Mouse (Mus musculus): Measurements from ENCODE around the gene Muc3a. TPM values are rescaled to one million over a fixed set of nuclear protein-coding genes. Genes with fewer than 3 reads are reported as not detected.

Muc3a gene
- polyA plus RNA-seq, 1 experiment from 2014 or later = 0.11 TPM

GRCm38 (mm10) chr5:137179646-137180374 is 32.4 kb downstream of the Muc3a start:
- WGBS = 86% methylated on average over 8 of the region's 8 CpGs
- Histone ChIP-seq H3K4me2 (ENCODE audit: low read length) (no peak overlapping the region), H3K27me3 (replicated peaks; ENCODE audit: control insufficient read depth, insufficient read depth, low read length) (no peaks in the 10 kb centered on the region), H3K9me3 (replicated peaks; ENCODE audit: control insufficient read depth, low read length) (no peaks in the 10 kb centered on the region), H3K4me1 (ENCODE audit: control insufficient read depth, insufficient read depth, low read length) (no peaks in the 10 kb centered on the region), H3K4me3 (ENCODE audit: low read depth, low read length) (no peak overlapping the region), H3K9ac (ENCODE audit: low read length) (no peak overlapping the region), H3K27ac (ENCODE audit: low read depth, low read length) (no peak overlapping the region), H3K36me3 (ENCODE audit: control insufficient read depth, insufficient read depth, low read length) (no peaks in the 10 kb centered on the region)
- ATAC-seq (no peak), DNase-seq (ENCODE audit: low spot score) (peak; percentile 3)

- no peaks in the 10 kb centered on the region for H3K27me3 ChIP-seq (replicated peaks; ENCODE audit: control insufficient read depth, insufficient read depth, low read length)
- ATAC-seq (no peak), DNase-seq (ENCODE audit: low spot score) (no peak)
- H3K36me3 ChIP-seq (ENCODE audit: control insufficient read depth, insufficient read depth, low read length) = no peaks in the 10 kb centered on the region
- WGBS = 80% methylated on average over 6 of the region's 6 CpGs
- no peaks in the 10 kb centered on the region for H3K4me1 ChIP-seq (ENCODE audit: control insufficient read depth, insufficient read depth, low read length)
- H3K9me3 ChIP-seq (replicated peaks; ENCODE audit: control insufficient read depth, low read length) = no peaks in the 10 kb centered on the region
- H3K9ac ChIP-seq (ENCODE audit: low read length) = no peak overlapping the region
- H3K27ac ChIP-seq (ENCODE audit: low read depth, low read length) = no peak overlapping the region
- no peak overlapping the region for H3K4me2 ChIP-seq (ENCODE audit: low read length)
- no peak overlapping the region for H3K4me3 ChIP-seq (ENCODE audit: low read depth, low read length)
Measured at GRCm38 (mm10) chr5:137173967-137174366, 38.2 kb downstream of the Muc3a start.

- DNase-seq (ENCODE audit: low spot score) (no peak), ATAC-seq (no peak)
- Histone ChIP-seq H3K9ac (ENCODE audit: low read length) (no peak overlapping the region), H3K27me3 (replicated peaks; ENCODE audit: control insufficient read depth, insufficient read depth, low read length) (no peaks in the 10 kb centered on the region), H3K36me3 (ENCODE audit: control insufficient read depth, insufficient read depth, low read length) (no peaks in the 10 kb centered on the region), H3K4me1 (ENCODE audit: control insufficient read depth, insufficient read depth, low read length) (no peaks in the 10 kb centered on the region), H3K9me3 (replicated peaks; ENCODE audit: control insufficient read depth, low read length) (no peaks in the 10 kb centered on the region), H3K4me3 (ENCODE audit: low read depth, low read length) (no peak overlapping the region), H3K27ac (ENCODE audit: low read depth, low read length) (no peak overlapping the region), H3K4me2 (ENCODE audit: low read length) (no peak overlapping the region)
- WGBS = 0% methylated on average over 1 of the region's 1 CpGs
Measured at GRCm38 (mm10) chr5:137172591-137172990, 39.6 kb downstream of the Muc3a start.

- H3K4me3 ChIP-seq (ENCODE audit: low read depth, low read length) = no peak overlapping the region
- DNase-seq (ENCODE audit: low spot score) (no peak), ATAC-seq (no peak)
- no peaks in the 10 kb centered on the region for H3K27me3 ChIP-seq (replicated peaks; ENCODE audit: control insufficient read depth, insufficient read depth, low read length)
- H3K4me2 ChIP-seq (ENCODE audit: low read length) = no peak overlapping the region
- no peaks in the 10 kb centered on the region for H3K36me3 ChIP-seq (ENCODE audit: control insufficient read depth, insufficient read depth, low read length)
- H3K4me1 ChIP-seq (ENCODE audit: control insufficient read depth, insufficient read depth, low read length) = no peaks in the 10 kb centered on the region
- no peak overlapping the region for H3K9ac ChIP-seq (ENCODE audit: low read length)
- H3K27ac ChIP-seq (ENCODE audit: low read depth, low read length) = no peak overlapping the region
- H3K9me3 ChIP-seq (replicated peaks; ENCODE audit: control insufficient read depth, low read length) = no peaks in the 10 kb centered on the region
- 69% methylated on average over 7 of the region's 7 CpGs for WGBS
Measured at GRCm38 (mm10) chr5:137171478-137171877, 40.7 kb downstream of the Muc3a start.

- no peaks in the 10 kb centered on the region for H3K9me3 ChIP-seq (replicated peaks; ENCODE audit: control insufficient read depth, low read length)
- no peak overlapping the region for H3K4me2 ChIP-seq (ENCODE audit: low read length)
- no peaks in the 10 kb centered on the region for H3K27me3 ChIP-seq (replicated peaks; ENCODE audit: control insufficient read depth, insufficient read depth, low read length)
- no peaks in the 10 kb centered on the region for H3K4me1 ChIP-seq (ENCODE audit: control insufficient read depth, insufficient read depth, low read length)
- 80% methylated on average over 9 of the region's 9 CpGs for WGBS
- no peak overlapping the region for H3K9ac ChIP-seq (ENCODE audit: low read length)
- no peak overlapping the region for H3K4me3 ChIP-seq (ENCODE audit: low read depth, low read length)
- H3K27ac ChIP-seq (ENCODE audit: low read depth, low read length) = no peak overlapping the region
- H3K36me3 ChIP-seq (ENCODE audit: control insufficient read depth, insufficient read depth, low read length) = no peaks in the 10 kb centered on the region
- ATAC-seq = no peak
- DNase-seq (ENCODE audit: low spot score) = no peak
Measured at GRCm38 (mm10) chr5:137170836-137171380, 41.3 kb downstream of the Muc3a start.

DNA sequence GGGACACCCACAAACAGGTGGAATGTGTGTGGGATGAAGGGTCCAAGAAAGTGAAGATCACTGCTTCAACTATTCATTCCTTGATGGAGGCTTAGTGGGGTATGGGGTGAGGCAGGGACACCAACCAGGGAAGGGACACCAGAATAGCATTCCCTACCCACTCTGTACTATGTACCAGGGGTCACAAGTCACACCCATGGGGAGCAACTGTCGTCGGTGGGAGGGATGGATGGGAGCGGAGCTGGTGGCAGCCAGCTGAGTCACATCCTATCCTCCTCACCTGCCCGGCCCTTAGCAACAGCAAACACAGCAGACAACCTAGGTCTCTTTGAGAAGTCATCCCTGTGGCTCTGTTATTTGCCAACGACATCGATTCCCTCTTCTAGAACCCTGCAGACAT is 44.6 kb downstream of the Muc3a start:
- H3K9ac ChIP-seq (ENCODE audit: low read length) = no peak overlapping the region
- H3K4me1 ChIP-seq (ENCODE audit: control insufficient read depth, insufficient read depth, low read length) = no peaks in the 10 kb centered on the region
- no peaks in the 10 kb centered on the region for H3K36me3 ChIP-seq (ENCODE audit: control insufficient read depth, insufficient read depth, low read length)
- no peak overlapping the region for H3K4me2 ChIP-seq (ENCODE audit: low read length)
- 83% methylated on average over 6 of the region's 6 CpGs for WGBS
- H3K27me3 ChIP-seq (replicated peaks; ENCODE audit: control insufficient read depth, insufficient read depth, low read length) = no peaks in the 10 kb centered on the region
- ATAC-seq (no peak), DNase-seq (ENCODE audit: low spot score) (no peak)
- no peak overlapping the region for H3K4me3 ChIP-seq (ENCODE audit: low read depth, low read length)
- no peaks in the 10 kb centered on the region for H3K9me3 ChIP-seq (replicated peaks; ENCODE audit: control insufficient read depth, low read length)
- no peak overlapping the region for H3K27ac ChIP-seq (ENCODE audit: low read depth, low read length)

- Histone ChIP-seq H3K4me3 (ENCODE audit: low read depth, low read length) (no peak overlapping the region), H3K36me3 (ENCODE audit: control insufficient read depth, insufficient read depth, low read length) (no peaks in the 10 kb centered on the region), H3K4me1 (ENCODE audit: control insufficient read depth, insufficient read depth, low read length) (no peaks in the 10 kb centered on the region), H3K4me2 (ENCODE audit: low read length) (no peak overlapping the region), H3K9ac (ENCODE audit: low read length) (no peak overlapping the region), H3K27ac (ENCODE audit: low read depth, low read length) (no peak overlapping the region), H3K9me3 (replicated peaks; ENCODE audit: control insufficient read depth, low read length) (no peaks in the 10 kb centered on the region), H3K27me3 (replicated peaks; ENCODE audit: control insufficient read depth, insufficient read depth, low read length) (no peaks in the 10 kb centered on the region)
- DNase-seq (ENCODE audit: low spot score) (no peak), ATAC-seq (no peak)
- 76% methylated on average over 9 of the region's 9 CpGs for WGBS
Measured at GRCm38 (mm10) chr5:137166012-137166411, 46.2 kb downstream of the Muc3a start.

DNA sequence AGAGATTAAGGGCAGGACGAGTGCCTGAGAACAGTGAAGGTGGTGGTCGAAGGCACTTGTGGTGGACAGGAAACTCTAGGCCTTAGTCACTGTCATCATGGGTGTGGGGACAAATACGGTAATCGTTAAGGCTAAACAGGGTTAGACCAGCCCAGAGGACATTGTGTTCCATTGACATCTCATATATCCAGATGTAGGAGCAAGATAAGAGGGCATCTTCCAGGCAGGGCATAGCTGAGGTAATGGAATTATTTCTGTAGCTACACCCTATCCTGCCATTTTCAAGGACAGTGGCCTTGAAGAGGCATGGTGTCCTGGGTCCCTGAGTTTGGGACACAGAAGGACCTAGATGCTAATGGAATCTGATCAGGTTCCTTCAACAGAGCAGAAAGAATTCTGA is 50.3 kb downstream of the Muc3a start:
- Histone ChIP-seq H3K4me2 (ENCODE audit: low read length) (no peak overlapping the region), H3K4me3 (ENCODE audit: low read depth, low read length) (no peak overlapping the region), H3K36me3 (ENCODE audit: control insufficient read depth, insufficient read depth, low read length) (no peaks in the 10 kb centered on the region), H3K27me3 (replicated peaks; ENCODE audit: control insufficient read depth, insufficient read depth, low read length) (no peaks in the 10 kb centered on the region), H3K4me1 (ENCODE audit: control insufficient read depth, insufficient read depth, low read length) (no peaks in the 10 kb centered on the region), H3K9ac (ENCODE audit: low read length) (no peak overlapping the region), H3K9me3 (replicated peaks; ENCODE audit: control insufficient read depth, low read length) (no peaks in the 10 kb centered on the region; the same call in 1 of the 2 replicates), H3K27ac (ENCODE audit: low read depth, low read length) (no peak overlapping the region)
- WGBS = 71% methylated on average over 4 of the region's 4 CpGs
- no peak for ATAC-seq
- no peak for DNase-seq (ENCODE audit: low spot score)

GRCm38 (mm10) chr5:137159461-137159860 is 52.7 kb downstream of the Muc3a start:
- Histone ChIP-seq H3K27ac (ENCODE audit: low read depth, low read length) (no peak overlapping the region), H3K4me3 (ENCODE audit: low read depth, low read length) (no peak overlapping the region), H3K36me3 (ENCODE audit: control insufficient read depth, insufficient read depth, low read length) (no peaks in the 10 kb centered on the region), H3K4me2 (ENCODE audit: low read length) (no peak overlapping the region), H3K9ac (ENCODE audit: low read length) (no peak overlapping the region), H3K4me1 (ENCODE audit: control insufficient read depth, insufficient read depth, low read length) (no peaks in the 10 kb centered on the region), H3K27me3 (replicated peaks; ENCODE audit: control insufficient read depth, insufficient read depth, low read length) (no peaks in the 10 kb centered on the region), H3K9me3 (replicated peaks; ENCODE audit: control insufficient read depth, low read length) (no peaks in the 10 kb centered on the region; the same call in 1 of the 2 replicates)
- no peak for ATAC-seq
- 34% methylated on average over 11 of the region's 11 CpGs for WGBS
- peak; percentile 1 for DNase-seq (ENCODE audit: low spot score)
